Mouse (Mus musculus): ENCODE data around the gene Serpina9.
"Not testable (repeated sequence)": the region's sequence is repeated elsewhere in the genome, so short reads cannot be mapped to it uniquely, and the experiment has no call there.

Gene Serpina9

GRCm38 (mm10) chr12:103988754-103989513, 24.6 kb downstream of the Serpina9 start:
- DNase-seq, result no peak

- DNase-seq, result no peak
These were observed 27.7 kb downstream of the Serpina9 start for GRCm38 (mm10) chr12:103985868-103986267.

GRCm38 (mm10) chr12:103984935-103985334, 28.6 kb downstream of the Serpina9 start:
- DNase-seq, result peak; percentile 64

- DNase-seq, result no peak
These were observed 31.8 kb downstream of the Serpina9 start for GRCm38 (mm10) chr12:103981646-103982360.

- no peak for DNase-seq
These were observed 35.3 kb downstream of the Serpina9 start for GRCm38 (mm10) chr12:103978294-103978693.

- DNase-seq, result peak; percentile 36
These were observed 35.7 kb downstream of the Serpina9 start for GRCm38 (mm10) chr12:103977846-103978245.

GRCm38 (mm10) chr12:103977060-103977459, 36.5 kb downstream of the Serpina9 start:
- no peak for DNase-seq

- DNase-seq, result no peak
These were observed 42.5 kb downstream of the Serpina9 start for GRCm38 (mm10) chr12:103971080-103971479.

GRCm38 (mm10) chr12:103969577-103970116, 43.9 kb downstream of the Serpina9 start:
- no peak for DNase-seq

- no peak for DNase-seq
These were observed 46.8 kb downstream of the Serpina9 start for GRCm38 (mm10) chr12:103966761-103967160.

- DNase-seq, result no peak
These were observed 50.3 kb downstream of the Serpina9 start for GRCm38 (mm10) chr12:103963288-103963687.

GRCm38 (mm10) chr12:103962860-103963259, 50.7 kb downstream of the Serpina9 start:
- DNase-seq, result no peak

- DNase-seq, result no peak
These were observed 51.2 kb downstream of the Serpina9 start for GRCm38 (mm10) chr12:103962337-103962736.

- DNase-seq, result no peak
These were observed 51.8 kb downstream of the Serpina9 start for GRCm38 (mm10) chr12:103961716-103962115.

GRCm38 (mm10) chr12:103958798-103959197, 54.8 kb downstream of the Serpina9 start, which contains the start of gene Serpina1e:
TSS of gene Serpina1e (minus strand) at chr12:103958975.
- no peak for DNase-seq

GRCm38 (mm10) chr12:103956555-103956954, 57.0 kb downstream of the Serpina9 start:
- DNase-seq, result not testable (repeated sequence)

GRCm38 (mm10) chr12:103952972-103953371, 60.6 kb downstream of the Serpina9 start:
- not testable (repeated sequence) for DNase-seq

GRCm38 (mm10) chr12:103946243-103946642, 67.3 kb downstream of the Serpina9 start:
- no peak for DNase-seq
